Mouse (Mus musculus) ovary, postnatal 10 days (tissue): ENCODE results near the gene Gm20388.

ENCODE experiments used
- DNase-seq: peaks from one replicate; pipeline ENCODE4 v3.0.0; 2022; ENCODE audit warnings: low spot score

The Gm20388 gene

DNA sequence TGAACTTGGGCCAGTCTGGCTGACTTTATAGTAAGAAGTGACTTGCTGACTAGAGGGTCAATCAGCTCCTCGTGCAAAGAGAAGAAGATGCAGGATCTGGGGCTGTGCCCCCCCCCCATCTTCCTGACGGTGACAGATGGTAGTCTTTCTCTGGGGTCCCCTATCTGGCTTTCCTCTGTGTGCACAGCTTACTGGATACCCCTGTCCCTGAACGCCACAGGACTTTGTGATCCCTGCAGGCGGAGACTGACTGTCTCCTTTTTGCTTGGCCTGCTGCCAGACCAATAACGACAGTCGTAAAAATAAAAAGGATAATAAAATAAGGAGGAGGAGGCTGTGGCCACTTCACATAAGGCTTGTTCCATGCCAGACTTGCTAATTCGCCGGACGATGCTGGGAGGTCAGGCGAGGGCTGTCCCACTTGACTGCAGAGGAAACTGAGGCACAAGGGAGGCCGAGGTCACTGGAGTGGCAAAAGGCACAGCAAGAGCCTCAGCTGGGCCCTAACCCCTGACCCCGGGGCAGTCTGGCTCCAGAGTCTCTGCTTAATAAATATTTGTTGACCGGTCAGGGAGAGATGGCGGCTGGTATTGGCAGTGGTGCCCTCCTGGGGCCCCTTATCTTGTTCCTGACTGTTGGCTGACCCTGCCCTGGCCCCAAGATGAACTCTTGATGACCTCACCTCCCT lies 581.7 kb downstream of the Gm20388 start:
- DNase-seq: no peak

DNA sequence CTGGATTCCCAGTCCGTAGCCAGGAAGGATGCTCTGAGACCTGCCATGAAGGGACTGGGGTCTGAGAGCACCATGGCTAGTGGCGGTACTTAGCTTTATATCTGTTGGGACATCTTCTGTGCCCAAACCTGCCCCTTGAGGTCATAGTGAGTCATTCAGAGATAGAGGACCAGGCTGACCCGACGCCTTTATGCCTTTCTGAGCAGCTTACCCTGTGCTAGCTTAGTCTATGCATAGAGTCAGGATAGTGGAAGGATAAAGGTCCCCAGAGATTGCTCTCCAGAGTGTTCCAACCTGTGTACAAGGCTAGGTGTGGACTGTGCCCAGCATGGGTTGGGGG lies 582.2 kb downstream of the Gm20388 start:
- no peak for DNase-seq

DNA sequence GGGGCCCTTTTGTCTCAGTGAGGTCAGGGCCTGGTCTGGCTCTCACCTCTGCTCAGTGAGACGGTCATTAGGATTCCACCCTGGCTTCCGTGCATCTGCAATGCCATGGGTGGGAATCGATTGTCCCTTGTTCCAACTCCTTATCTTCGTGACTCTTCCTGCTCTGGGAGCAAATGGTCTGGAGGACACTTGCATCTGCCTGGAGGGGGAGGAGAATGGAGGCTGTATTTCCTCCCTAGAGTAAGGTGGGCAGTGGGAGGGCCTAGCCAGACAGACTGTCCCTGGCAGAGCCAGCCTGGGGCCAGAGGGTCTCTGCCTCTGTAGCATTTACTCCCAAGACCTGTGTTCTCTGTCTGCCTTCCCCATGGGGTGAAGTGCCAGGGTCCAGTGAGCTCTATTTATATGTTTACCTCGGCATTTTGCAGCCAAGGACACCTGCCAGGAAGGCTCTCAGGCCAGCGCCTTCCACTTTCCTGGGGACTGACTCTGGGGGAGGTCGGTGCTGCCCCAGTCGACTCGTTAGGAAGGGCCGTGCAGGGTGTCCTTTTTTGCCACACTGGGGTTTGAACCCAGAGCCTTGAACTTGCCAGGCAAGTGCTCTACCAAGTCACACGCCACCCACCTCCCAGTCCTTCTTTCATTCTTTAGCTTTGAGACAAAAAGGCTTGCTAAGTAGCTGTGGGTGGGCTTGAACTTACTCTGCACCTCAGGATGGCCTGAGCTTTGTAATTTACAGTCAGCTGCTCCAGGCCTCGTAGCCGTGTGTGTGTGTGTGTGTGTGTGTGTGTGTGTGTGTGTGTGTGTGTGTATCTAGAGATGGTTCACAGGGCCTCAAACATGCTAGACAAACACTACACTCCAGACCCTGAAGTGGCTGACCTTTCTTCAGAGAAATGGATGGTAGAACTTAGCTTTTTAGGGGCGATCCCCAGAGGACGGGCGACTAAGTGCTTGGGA lies 583.1 kb downstream of the Gm20388 start:
- no peak for DNase-seq

- DNase-seq: no peak
Measured at GRCm38 (mm10) chr8:120494903-120495302, 584.3 kb downstream of the Gm20388 start.

DNA sequence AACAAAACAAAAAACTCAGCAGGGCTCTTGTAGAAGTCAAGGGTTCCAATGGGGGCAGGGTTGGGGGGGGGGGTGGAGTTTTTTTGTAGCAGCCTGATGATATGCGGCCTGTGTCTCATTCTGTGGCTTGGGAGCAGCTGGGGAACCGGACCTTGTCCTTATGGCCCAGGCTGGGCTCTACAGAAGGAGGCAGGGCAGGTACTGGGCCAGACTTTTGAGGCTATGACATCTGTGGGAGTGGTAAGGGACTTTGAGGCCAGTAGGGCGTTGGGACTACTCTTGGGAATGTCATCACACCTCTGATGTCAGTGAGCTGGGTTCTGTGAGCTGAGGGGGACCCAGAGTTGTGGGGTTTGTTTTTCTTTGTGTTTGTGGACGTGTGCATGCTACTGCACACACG lies 584.8 kb downstream of the Gm20388 start:
- DNase-seq: no peak

- no peak for DNase-seq
Measured at GRCm38 (mm10) chr8:120496478-120496877, 585.8 kb downstream of the Gm20388 start.

- no peak for DNase-seq
Measured at GRCm38 (mm10) chr8:120497503-120497946, 586.9 kb downstream of the Gm20388 start.

DNA sequence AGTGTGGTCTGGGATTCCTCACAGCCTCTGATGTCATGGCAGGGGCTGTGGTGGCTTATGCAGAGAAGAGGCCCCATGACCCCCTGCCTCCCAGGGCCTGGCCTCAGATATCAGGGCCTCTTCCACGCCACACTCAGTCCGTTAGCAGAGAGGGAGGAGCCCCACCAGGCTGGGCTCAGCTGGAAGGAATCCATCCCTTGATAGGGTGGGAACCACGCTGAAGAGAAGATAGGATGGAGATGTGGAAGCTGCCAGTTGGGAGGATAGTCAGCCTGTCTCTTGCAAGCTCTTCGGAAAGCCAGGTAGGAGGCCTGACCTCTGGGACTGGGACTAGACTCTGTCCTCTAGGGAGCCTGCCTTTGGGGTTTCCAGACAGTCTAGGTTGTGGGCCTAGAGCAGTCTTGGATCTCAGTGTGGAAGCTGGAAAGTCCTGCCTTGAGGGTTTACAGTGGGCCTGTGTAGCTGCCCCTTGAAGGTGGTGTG lies 587.7 kb downstream of the Gm20388 start:
- DNase-seq: no peak

GRCm38 (mm10) chr8:120498926-120499605 lies 588.4 kb downstream of the Gm20388 start:
- no peak for DNase-seq

GRCm38 (mm10) chr8:120500701-120501261 lies 590.1 kb downstream of the Gm20388 start:
- DNase-seq: no peak

GRCm38 (mm10) chr8:120501426-120501825 lies 590.8 kb downstream of the Gm20388 start:
- DNase-seq: no peak

- no peak for DNase-seq
Measured at GRCm38 (mm10) chr8:120502428-120502827, 591.8 kb downstream of the Gm20388 start.

DNA sequence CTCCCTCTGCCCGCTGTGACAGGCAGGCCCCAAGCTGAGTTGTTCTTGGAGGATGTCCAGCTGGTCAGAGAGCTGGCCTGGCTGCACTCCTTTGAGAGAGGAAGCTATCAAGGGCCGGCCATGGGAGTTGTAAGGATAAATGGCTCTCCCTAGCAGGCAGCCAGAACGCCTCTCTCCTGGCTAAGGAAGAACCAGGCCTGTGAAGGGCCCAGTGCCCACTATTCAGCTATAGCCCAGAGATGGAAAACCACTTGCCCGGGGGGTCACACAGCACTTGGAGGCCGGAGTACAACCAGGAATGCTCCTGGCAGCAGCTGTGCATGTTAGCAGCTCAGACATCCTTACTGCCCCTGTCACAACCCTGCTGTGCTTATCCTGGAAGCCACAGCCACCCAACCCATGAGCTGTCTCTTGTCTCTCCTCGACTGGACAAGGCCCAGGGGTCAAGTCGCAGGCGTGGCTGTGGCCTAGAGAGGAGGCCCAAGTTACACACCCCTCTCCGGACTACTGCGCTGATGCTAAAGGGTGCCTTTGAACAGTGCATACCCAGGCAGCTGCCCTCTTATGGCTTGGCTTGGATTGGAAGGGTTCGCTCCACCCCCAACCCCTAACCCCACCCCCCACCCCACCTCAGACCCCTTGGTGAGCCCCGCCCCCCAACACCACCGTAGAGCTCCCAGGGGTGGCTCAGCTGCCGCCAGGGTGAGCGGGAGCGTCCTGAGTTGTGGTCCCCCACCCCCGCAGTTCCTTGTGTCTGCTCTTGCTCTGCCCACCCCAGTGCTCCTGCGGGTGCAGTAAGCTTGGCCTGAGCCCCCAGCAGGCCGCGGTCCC lies 593.8 kb downstream of the Gm20388 start:
- no peak for DNase-seq

DNA sequence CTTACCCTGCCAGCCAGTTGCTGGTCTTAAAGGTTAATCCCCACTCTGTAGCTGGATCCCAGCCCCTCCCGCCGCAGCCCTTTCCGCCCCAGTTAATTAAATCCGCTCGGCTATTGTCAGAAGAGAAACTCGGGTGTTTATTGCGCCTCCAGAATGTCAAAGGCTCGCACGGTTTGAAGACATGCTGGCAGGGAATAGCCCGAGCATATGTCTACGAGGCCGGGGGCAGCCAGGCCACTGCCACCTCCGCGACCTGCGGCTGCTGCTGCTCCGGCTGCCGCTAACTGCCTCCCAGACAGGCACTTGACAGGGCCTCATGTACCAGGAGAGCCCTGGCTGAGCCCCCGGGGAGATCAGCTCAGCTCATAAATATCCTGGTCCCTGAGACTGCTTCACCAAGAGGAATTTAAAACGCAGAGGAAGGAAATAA lies 594.5 kb downstream of the Gm20388 start:
- DNase-seq: no peak

DNA sequence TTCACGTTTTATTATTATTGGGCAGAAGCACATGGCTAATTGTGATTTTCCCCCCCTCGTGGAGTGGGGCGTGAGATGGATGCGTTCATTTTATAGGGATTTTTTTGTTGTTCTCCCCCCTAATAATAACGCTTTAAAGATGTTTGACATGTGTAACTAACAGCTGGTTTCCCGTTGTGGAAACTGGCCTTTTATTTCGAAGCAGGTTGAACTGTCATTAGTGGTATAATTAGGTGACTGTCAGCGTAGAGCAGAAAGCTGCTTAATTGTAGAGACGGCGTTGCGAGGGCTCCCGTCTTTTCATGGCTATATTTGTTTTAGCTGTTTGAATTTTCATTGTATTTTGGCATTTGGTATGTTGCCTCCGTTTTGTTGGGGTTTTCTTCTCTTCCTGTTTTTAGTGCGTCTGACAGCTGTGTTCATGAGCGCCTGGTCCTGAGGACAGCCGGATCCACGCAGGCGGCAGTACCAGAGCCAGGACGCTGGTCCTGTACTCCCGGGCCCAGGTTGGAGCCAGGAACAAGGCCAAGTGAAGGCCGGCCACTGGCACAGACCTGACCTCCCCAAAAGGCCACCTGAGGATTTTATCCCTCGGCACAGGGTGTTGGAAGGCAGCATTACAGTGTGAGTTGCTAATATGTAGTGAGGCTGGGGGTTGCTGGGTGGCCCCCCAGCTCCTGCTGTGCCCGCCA lies 595.1 kb downstream of the Gm20388 start:
- DNase-seq: no peak

DNA sequence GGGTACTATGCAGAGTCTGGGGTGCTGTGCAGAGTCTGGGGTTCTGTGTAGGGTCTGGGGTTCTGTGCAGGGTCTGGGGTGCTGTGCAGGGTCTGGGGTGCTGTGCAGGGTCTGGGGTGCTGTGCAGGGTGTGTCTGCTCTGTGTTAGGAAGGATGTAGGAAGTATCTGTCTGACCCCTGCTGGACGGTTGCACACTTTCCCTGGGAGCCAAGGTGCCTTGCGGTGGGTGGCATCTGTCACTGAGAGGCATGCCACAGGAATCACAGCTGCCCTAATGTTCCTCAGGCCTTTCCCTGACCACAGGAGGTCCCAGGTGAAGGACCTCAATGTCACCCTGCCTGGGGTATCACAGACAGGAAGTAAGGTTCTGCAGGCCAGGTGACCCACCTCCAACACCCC lies 595.9 kb downstream of the Gm20388 start:
- DNase-seq: no peak

- no peak for DNase-seq
Measured at GRCm38 (mm10) chr8:120507290-120507689, 596.6 kb downstream of the Gm20388 start.

GRCm38 (mm10) chr8:120509136-120510034 lies 598.7 kb downstream of the Gm20388 start:
- DNase-seq: no peak

DNA sequence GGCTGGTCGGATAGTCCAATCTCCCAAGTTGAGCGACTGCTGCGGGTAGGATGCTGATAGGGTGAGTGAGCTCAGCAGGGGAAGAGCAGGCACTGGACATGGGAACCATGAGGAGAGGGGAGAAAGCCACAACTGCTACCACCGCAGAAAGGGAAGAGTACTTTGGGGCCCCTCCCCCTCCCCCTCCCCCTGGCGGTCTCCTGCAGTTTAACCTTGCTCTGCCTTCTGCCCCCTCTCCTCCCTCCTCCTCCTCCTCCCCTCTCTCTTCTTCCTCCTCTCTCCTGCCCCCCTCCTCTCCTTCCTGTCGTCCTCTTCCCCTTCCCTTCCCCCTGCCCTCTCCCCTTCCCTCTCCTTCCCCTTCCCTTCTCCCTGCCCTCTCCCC lies 599.4 kb downstream of the Gm20388 start:
- DNase-seq: no peak
